Mouse (Mus musculus) CH12.LX (cell line): ENCODE data around the gene Mprip. TPM values are rescaled to one million over a fixed set of nuclear protein-coding genes. Genes with fewer than 3 reads are reported as not detected.

Experiments used
- DNase-seq: peaks from one replicate; pipeline ENCODE4 v3.0.0-alpha.2; 2013; ENCODE audit errors: extremely low read depth
- H3K27ac ChIP-seq: 2 replicates; pipeline ENCODE4 v1.5.1; 2012; ENCODE audit warnings: low read depth, mild to moderate bottlenecking, control low read depth, moderate library complexity; ENCODE audit not compliant: insufficient read depth
- H3K27me3 ChIP-seq: replicated peaks from 2 replicates; pipeline ENCODE3; 2012; ENCODE audit warnings: inconsistent platforms
- H3K36me3 ChIP-seq, 2 experiments: replicated peaks in 1 of 2; 2 replicates each; pipeline versions ENCODE3 to v1.6.1; 2012; ENCODE audit warnings: inconsistent platforms in 1 of 2, low read length in 1 of 2, mild to moderate bottlenecking in 1 of 2, mixed read lengths in 1 of 2, moderate library complexity in 1 of 2; ENCODE audit not compliant: control insufficient read depth in 1 of 2, insufficient read depth in 1 of 2
- H3K4me1 ChIP-seq, 2 experiments: 2 replicates each; pipeline ENCODE4 v1.6.1; 2012; ENCODE audit warnings: inconsistent platforms in 1 of 2, moderate library complexity in 1 of 2; ENCODE audit not compliant: insufficient read depth in 2 of 2, control insufficient read depth in 1 of 2
- H3K4me2 ChIP-seq: 2 replicates; pipeline ENCODE4 v1.6.1; 2012; ENCODE audit warnings: low read depth, mild to moderate bottlenecking, control low read depth; ENCODE audit not compliant: poor library complexity, insufficient read depth, severe bottlenecking
- H3K4me3 ChIP-seq, 3 experiments: fragments of 150-350 bp in 1 of 3; sonication (generic) in 1 of 3; replicated peaks in 1 of 3; 2 replicates each; pipeline versions ENCODE3 to v1.5.1; 2011 to 2012; ENCODE audit warnings: low read depth in 2 of 3, low read length in 2 of 3, mild to moderate bottlenecking in 2 of 3, moderate library complexity in 2 of 3, control low read depth in 1 of 3, improper control_type of control experiment in 1 of 3, inconsistent platforms in 1 of 3, mixed read lengths in 1 of 3; ENCODE audit not compliant: poor library complexity in 1 of 3
- H3K79me2 ChIP-seq: replicated peaks from 2 replicates; pipeline ENCODE4 v1.6.1; 2012; ENCODE audit warnings: mild to moderate bottlenecking, moderate library complexity; ENCODE audit not compliant: control insufficient read depth, poor library complexity, insufficient read depth, severe bottlenecking; ENCODE audit errors: extremely low read depth
- H3K9ac ChIP-seq: 2 replicates; pipeline ENCODE4 v1.6.1; 2012; ENCODE audit warnings: low read depth, mild to moderate bottlenecking, control low read depth, moderate library complexity; ENCODE audit not compliant: insufficient read depth
- H3K9me3 ChIP-seq: replicated peaks from 2 replicates; pipeline ENCODE3; 2012; ENCODE audit warnings: low read length, inconsistent platforms, mixed read lengths
- CHD2 ChIP-seq: IDR thresholded peaks from 2 replicates; pipeline ENCODE4 v1.6.1; 2011; ENCODE audit warnings: low read length, improper control_type of control experiment
- CTCF ChIP-seq, 2 experiments: IDR thresholded peaks in 1 of 2; conservative IDR thresholded peaks in 1 of 2; 2 replicates each; pipeline ENCODE4 v1.5.1; 2011 to 2012; ENCODE audit warnings: low read depth in 2 of 2, low read length in 2 of 2, improper control_type of control experiment in 1 of 2, inconsistent platforms in 1 of 2, mild to moderate bottlenecking in 1 of 2, moderate library complexity in 1 of 2
- E2F4 ChIP-seq: IDR thresholded peaks from 2 replicates; pipeline ENCODE4 v1.6.1; 2011; ENCODE audit warnings: low read depth, low read length, improper control_type of control experiment; ENCODE audit not compliant: insufficient replicate concordance
- EP300 ChIP-seq: IDR thresholded peaks from 2 replicates; pipeline ENCODE4 v1.6.1; 2011; ENCODE audit warnings: low read length, improper control_type of control experiment
- GABPA ChIP-seq: IDR thresholded peaks from 2 replicates; pipeline ENCODE4 v1.6.1; 2012; ENCODE audit warnings: low read depth, low read length, improper control_type of control experiment, inconsistent platforms; ENCODE audit not compliant: insufficient replicate concordance
- HCFC1 ChIP-seq: IDR thresholded peaks from 2 replicates; pipeline ENCODE4 v1.6.1; 2012; ENCODE audit warnings: low read depth, mild to moderate bottlenecking, inconsistent platforms, low read length, improper control_type of control experiment
- IRF4 ChIP-seq: IDR thresholded peaks from 2 replicates; pipeline ENCODE4 v1.6.1; 2014; ENCODE audit warnings: low read depth, mild to moderate bottlenecking, inconsistent platforms, low read length, improper control_type of control experiment
- JUN ChIP-seq: IDR thresholded peaks from 2 replicates; pipeline ENCODE4 v1.6.1; 2011; ENCODE audit warnings: low read depth, mild to moderate bottlenecking, low read length, improper control_type of control experiment, moderate library complexity; ENCODE audit not compliant: insufficient read depth
- KAT2A ChIP-seq: IDR thresholded peaks from 2 replicates; pipeline ENCODE4 v1.6.1; 2012; ENCODE audit warnings: low read length, improper control_type of control experiment, inconsistent platforms; ENCODE audit not compliant: insufficient replicate concordance
- MAFK ChIP-seq: IDR thresholded peaks from 2 replicates; pipeline ENCODE4 v1.6.1; 2011; ENCODE audit warnings: low read length, improper control_type of control experiment; ENCODE audit not compliant: insufficient replicate concordance
- MAZ ChIP-seq: IDR thresholded peaks from 2 replicates; pipeline ENCODE4 v1.6.1; 2012; ENCODE audit warnings: low read depth, mild to moderate bottlenecking, inconsistent platforms, low read length, improper control_type of control experiment, moderate library complexity
- MEF2A ChIP-seq: IDR thresholded peaks from 2 replicates; pipeline ENCODE4 v1.6.1; 2014; ENCODE audit warnings: low read depth, mild to moderate bottlenecking, inconsistent platforms, low read length, improper control_type of control experiment, borderline replicate concordance
- MXI1 ChIP-seq: IDR thresholded peaks from 2 replicates; pipeline ENCODE4 v1.6.1; 2011; ENCODE audit warnings: mild to moderate bottlenecking, low read depth, low read length, improper control_type of control experiment
- NELFE ChIP-seq: IDR thresholded peaks from 2 replicates; pipeline ENCODE4 v1.6.1; 2011; ENCODE audit warnings: low read depth, low read length, improper control_type of control experiment
- NRF1 ChIP-seq: IDR thresholded peaks from 2 replicates; pipeline ENCODE4 v1.6.1; 2014; ENCODE audit warnings: low read depth, mild to moderate bottlenecking, inconsistent platforms, low read length, improper control_type of control experiment, moderate library complexity
- PAX5 ChIP-seq: IDR thresholded peaks from 2 replicates; pipeline ENCODE4 v1.6.1; 2012; ENCODE audit warnings: low read length, inconsistent platforms, mixed read lengths
- POLR2AphosphoS2 ChIP-seq: IDR thresholded peaks from 2 replicates; pipeline ENCODE4 v1.6.1; 2011; ENCODE audit warnings: low read depth, low read length, improper control_type of control experiment
- RAD21 ChIP-seq: IDR thresholded peaks from 2 replicates; pipeline ENCODE4 v1.6.1; 2011; ENCODE audit warnings: low read depth, mild to moderate bottlenecking, low read length, improper control_type of control experiment, moderate library complexity
- RCOR1 ChIP-seq: conservative IDR thresholded peaks from 2 replicates; pipeline ENCODE4 v1.6.1; 2012; ENCODE audit warnings: low read depth, mild to moderate bottlenecking, inconsistent platforms, low read length, improper control_type of control experiment
- SIN3A ChIP-seq: IDR thresholded peaks from 2 replicates; pipeline ENCODE4 v1.6.1; 2012; ENCODE audit warnings: low read length, improper control_type of control experiment, inconsistent platforms
- SMC3 ChIP-seq: IDR thresholded peaks from 2 replicates; pipeline ENCODE4 v1.6.1; 2011; ENCODE audit warnings: low read depth, low read length, improper control_type of control experiment
- UBTF ChIP-seq: IDR thresholded peaks from 2 replicates; pipeline ENCODE4 v1.6.1; 2012; ENCODE audit warnings: low read depth, mild to moderate bottlenecking, inconsistent platforms, low read length, improper control_type of control experiment, moderate library complexity
- USF1 ChIP-seq: IDR thresholded peaks from 2 replicates; pipeline ENCODE4 v1.6.1; 2014; ENCODE audit warnings: low read depth, mild to moderate bottlenecking, inconsistent platforms, low read length, improper control_type of control experiment
- USF2 ChIP-seq: conservative IDR thresholded peaks from 2 replicates; pipeline ENCODE4 v1.6.1; 2011; ENCODE audit warnings: low read depth, low read length, improper control_type of control experiment
- ZMIZ1 ChIP-seq: IDR thresholded peaks from 2 replicates; pipeline ENCODE4 v1.6.1; 2012; ENCODE audit warnings: low read depth, mild to moderate bottlenecking, inconsistent platforms, low read length, improper control_type of control experiment
- dilution Hi-C: fragments of 300-500 bp; cut with MboI; formaldehyde crosslinking; loops from 2 replicates; pipeline ENCODE4 v1.14.3; 2020; ENCODE audit warnings: low sequenced_read_pairs; ENCODE audit not compliant: extremely low pct_unique_long_range_greater_than_20kb, extremely low pct_ligation_motif_present
- in situ Hi-C: fragments of 300-500 bp; cut with MboI; formaldehyde crosslinking; loops from 3 replicates; pipeline ENCODE4 v1.14.3; 2019; ENCODE audit warnings: low sequenced_read_pairs, low pct_ligation_motif_present, low pct_unique_long_range_greater_than_20kb, mixed read lengths
- polyA plus RNA-seq: library from polyadenylated mRNA; unstranded; fragments of >175 nt; gene quantifications from 2 replicates; pipeline ENCODE4 v1.2.1, GENCODE M21; 2012; ENCODE audit warnings: low read depth; ENCODE audit not compliant: insufficient read length
- total RNA-seq, 2 experiments: library from RNA; depleted of rRNA; stranded (reverse); fragments of 300-350 nt in 1 of 2; fragments of >200 nt in 1 of 2; gene quantifications; 2 replicates each; pipeline ENCODE4 v1.2.3; 2012 to 2014

The Mprip gene
- total and polyA plus RNA-seq, 3 experiments = 50.6 to 59.5 (median 56.4) TPM

GRCm38 (mm10) chr11:59777259-59777658, 116.2 kb downstream of the Mprip start:
- Histone ChIP-seq H3K27ac (no peak overlapping the region), H3K4me2 (no peak overlapping the region), H3K9ac (no peak overlapping the region), H3K4me3 (no peak overlapping the region), H3K79me2 (no peaks in the 10 kb centered on the region), H3K4me1 (no peaks in the 10 kb centered on the region), H3K9me3 (no peaks in the 10 kb centered on the region), H3K27me3 (no peaks in the 10 kb centered on the region), H3K36me3 (peaks cover 1 to 57% of the 10 kb centered on the region in 2 experiments)
- dilution Hi-C loops = loop anchor here (25.0 kb wide), 1 partner anchor 165 kb away; no protein-coding TSS in a partner anchor
- no peak for DNase-seq
- TF ChIP-seq GABPA (no peak), NELFE (no peak), ZMIZ1 (no peak), NRF1 (no peak), IRF4 (no peak), SIN3A (no peak), PAX5 (no peak), MEF2A (no peak), JUN (no peak), CTCF (conservative IDR thresholded peaks at IDR 0.05 in 1 of 2, IDR thresholded peaks at IDR 0.05 in 1 of 2; ENCODE audit: low read depth in 2 of 2, low read length in 2 of 2) (no peak), CHD2 (no peak), RCOR1 (no peak), MXI1 (no peak), UBTF (no peak), MAFK (no peak), MAZ (no peak), KAT2A (no peak), USF1 (no peak)
- in situ Hi-C loops = no loop called here

DNA sequence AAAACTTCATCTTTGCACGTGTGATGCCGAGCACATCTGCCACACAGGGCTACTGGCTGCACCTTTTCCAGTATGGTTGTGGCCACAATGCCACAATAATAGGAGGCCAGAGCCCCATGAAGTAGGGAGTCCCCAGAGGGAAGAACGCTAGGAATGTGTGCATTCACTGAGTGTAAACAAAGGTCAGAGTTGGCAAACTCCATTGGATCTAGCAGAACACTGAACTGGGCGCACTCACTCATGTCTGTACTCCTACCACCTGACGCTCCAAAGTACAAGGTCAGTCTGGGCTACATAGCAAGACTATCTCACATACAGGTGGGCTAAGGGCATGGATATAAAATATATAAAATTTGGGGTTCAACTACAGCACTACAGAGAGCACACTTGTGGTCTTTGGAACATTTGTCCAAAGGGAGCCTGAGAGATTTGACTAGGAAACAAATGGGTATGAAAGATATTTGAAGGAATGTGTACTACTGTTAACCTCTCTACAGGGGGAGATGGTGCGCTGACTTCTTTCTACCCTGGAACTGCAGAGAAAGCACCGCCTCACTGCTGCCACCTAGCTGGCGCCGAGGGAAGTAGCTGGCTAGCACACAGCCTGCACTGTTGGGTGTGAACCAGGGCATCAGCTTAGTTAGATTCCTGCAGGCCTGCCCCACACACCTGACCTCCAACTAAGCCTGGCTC, 117.2 kb downstream of the Mprip start:
- DNase-seq = peak; percentile 90
- H3K4me2 ChIP-seq = no peak overlapping the region
- TF ChIP-seq E2F4 (no peak), ZMIZ1 (no peak), USF2 (no peak), CTCF (conservative IDR thresholded peaks at IDR 0.05 in 1 of 2, IDR thresholded peaks at IDR 0.05 in 1 of 2; ENCODE audit: low read depth in 2 of 2, low read length in 2 of 2) (peak; percentile 99 to 100), NRF1 (no peak), KAT2A (no peak), EP300 (no peak), POLR2AphosphoS2 (no peak), PAX5 (no peak), SMC3 (peak; percentile 79), NELFE (peak; percentile 59; the same call in 1 of the 2 replicates), RCOR1 (no peak), HCFC1 (no peak), RAD21 (peak; percentile 77), MXI1 (no peak)
- H3K36me3 ChIP-seq = peaks cover 0 to 49% of the 10 kb centered on the region in 2 experiments
- H3K4me3 ChIP-seq = no peak overlapping the region
- dilution Hi-C loops (loop anchor here (25.0 kb wide), 1 partner anchor 166 kb away; no protein-coding TSS in a partner anchor), in situ Hi-C loops (no loop called here)
- no peak overlapping the region for H3K27ac ChIP-seq
- H3K9me3 ChIP-seq = no peaks in the 10 kb centered on the region
- no peaks in the 10 kb centered on the region for H3K27me3 ChIP-seq
- H3K9ac ChIP-seq = no peak overlapping the region
- H3K4me1 ChIP-seq = no peaks in the 10 kb centered on the region
- no peaks in the 10 kb centered on the region for H3K79me2 ChIP-seq
